13 mouse cellular contexts compared by ENCODE assay signal in genomic region chr10:42521315-42521981, GRCm38 (mm10). TPM values are rescaled to one million over a fixed set of nuclear protein-coding genes. Genes with fewer than 3 reads are reported as not detected.
A peak's percentile ranks its signal among the peaks of the same experiment; 100 is the strongest.
DNase-seq lines count a peak whose midpoint lies in the region; ATAC-seq and TF ChIP-seq lines count a peak whose summit lies in the region.
"Had no signal": no experiment of that assay in that cellular context is flagged by ENCODE, and none has a peak within 500 bp of the region (broad histone marks: within the 10 kb centered on the region; RNA-seq: fewer than 3 reads in every experiment).

No protein-coding gene starts in this region.

- peaks cover 9% of the 10 kb centered on the region; the same call in 1 of the 2 replicates for H3K36me3 ChIP-seq in heart, postnatal 0 days (replicated peaks; ENCODE audit: control insufficient read depth, insufficient read depth, low read length)
- peaks cover 36% of the 10 kb centered on the region for H3K36me3 ChIP-seq in C2C12 (ENCODE audit: control insufficient read depth, insufficient read depth)
- H3K36me3 ChIP-seq in liver, embryonic 14.5 days (replicated peaks; ENCODE audit: control insufficient read depth, insufficient read depth, low read depth) = peaks cover 7% of the 10 kb centered on the region

- no peak for TF ChIP-seq EP300 in heart, postnatal 0 days (IDR thresholded peaks at IDR 0.05; ENCODE audit: low read depth)
- TF ChIP-seq EP300 in liver, embryonic 14.5 days (IDR thresholded peaks at IDR 0.05; ENCODE audit: low read depth) = no peak

- H3K79me2 ChIP-seq in C2C12 (ENCODE audit: control insufficient read depth, insufficient read depth) = peaks cover 90% of the 10 kb centered on the region

- H3K79me3 ChIP-seq in C2C12 (ENCODE audit: low read depth) = peaks cover 56% of the 10 kb centered on the region

- no peak overlapping the region for H3K9ac ChIP-seq in heart, postnatal 0 days (replicated peaks; ENCODE audit: low read depth, low read length)
- peak overlapping the region; percentile 31 for H3K9ac ChIP-seq in liver, embryonic 14.5 days (replicated peaks)
- H3K9ac ChIP-seq: embryonic facial prominence, embryonic 15.5 days; hindbrain, embryonic 14.5 days had no signal

- peak overlapping the region; percentile 26; the same call in 1 of the 2 replicates for H3K27ac ChIP-seq in heart, postnatal 0 days (ENCODE audit: low read depth)
- peak overlapping the region; percentile 78 for H3K27ac ChIP-seq in liver, embryonic 14.5 days
- no peak overlapping the region for H3K27ac ChIP-seq in gastrocnemius, adult 2 months
- H3K27ac ChIP-seq: embryonic facial prominence, embryonic 15.5 days; hindbrain, embryonic 14.5 days had no signal

- no peak overlapping the region for H3K4me3 ChIP-seq in heart, postnatal 0 days (ENCODE audit: low read depth, low read length)
- H3K4me3 ChIP-seq in C2C12 (ENCODE audit: insufficient read depth, poor library complexity, severe bottlenecking) = no peak overlapping the region
- no peak overlapping the region for H3K4me3 ChIP-seq in liver, embryonic 14.5 days (ENCODE audit: insufficient read depth in 1 of 2, low read depth in 2 of 2, low read length in 2 of 2)
- no peak overlapping the region for H3K4me3 ChIP-seq in gastrocnemius, adult 2 months
- H3K4me3 ChIP-seq: embryonic facial prominence, embryonic 15.5 days had no signal

- WGBS in heart, postnatal 0 days = 12% methylated on average over 4 of the region's 5 CpGs
- WGBS in liver, embryonic 14.5 days (ENCODE audit: insufficient replicate concordance) = 12% methylated on average over 5 of the region's 5 CpGs

- peaks cover 7% of the 10 kb centered on the region; the same call in 1 of the 2 replicates for H3K4me1 ChIP-seq in heart, postnatal 0 days (ENCODE audit: control insufficient read depth, insufficient read depth)
- peaks cover 60 to 62% of the 10 kb centered on the region in 2 experiments for H3K4me1 ChIP-seq in liver, embryonic 14.5 days (replicated peaks; ENCODE audit: control insufficient read depth in 2 of 2, insufficient read depth in 2 of 2, low read length in 1 of 2)

- no peaks in the 10 kb centered on the region for H3K27me3 ChIP-seq in heart, postnatal 0 days (ENCODE audit: control insufficient read depth, insufficient read depth, low read length)
- H3K27me3 ChIP-seq in C2C12 (ENCODE audit: control insufficient read depth, insufficient read depth, insufficient read length) = no peaks in the 10 kb centered on the region
- no peaks in the 10 kb centered on the region for H3K27me3 ChIP-seq in liver, embryonic 14.5 days (ENCODE audit: control insufficient read depth, insufficient read depth, low read length)
- H3K27me3 ChIP-seq: embryonic facial prominence, embryonic 15.5 days; Patski had no signal

- DNase-seq in heart, postnatal 0 days (ENCODE audit: low spot score) = peak; percentile 61
- DNase-seq in heart, adult 18-20 months = no peak
- peak; percentile 51 for DNase-seq in MN1 (ENCODE audit: low spot score)
- no peak for DNase-seq in liver, embryonic 14.5 days (ENCODE audit: low read depth in 3 of 3, low spot score in 3 of 3)
- DNase-seq in gastrocnemius, adult 2 months = no peak
- no peak for DNase-seq in urinary bladder, postnatal 25 days (ENCODE audit: low spot score)
- DNase-seq: cerebellum, adult 9-11 months; left cerebral cortex, postnatal 4 days; midbrain, embryonic 14.5 days had no signal

- no peaks in the 10 kb centered on the region for H3K9me3 ChIP-seq in heart, postnatal 0 days (replicated peaks; ENCODE audit: control insufficient read depth, low read length)
- H3K9me3 ChIP-seq in liver, embryonic 14.5 days (ENCODE audit: control insufficient read depth, low read length) = no peaks in the 10 kb centered on the region
- H3K9me3 ChIP-seq: embryonic facial prominence, embryonic 15.5 days had no signal

- intact Hi-C loops in gastrocnemius, adult 2 months (cut with DNase I) = no loop called here

- no peak overlapping the region for H3ac ChIP-seq in C2C12 (ENCODE audit: control insufficient read depth, insufficient read length, low read depth)

- peak; percentile 79 for ATAC-seq in heart, postnatal 0 days (ENCODE audit: insufficient read depth, low read depth)
- ATAC-seq in liver, embryonic 14.5 days (ENCODE audit: insufficient read depth) = peak; percentile 59; the same call in 1 of the 2 replicates
- ATAC-seq: Patski had no signal

- no peak for TF ChIP-seq CTCF in heart, postnatal 0 days (IDR thresholded peaks at IDR 0.05; ENCODE audit: low read depth)
- TF ChIP-seq CTCF in C2C12 (IDR thresholded peaks at IDR 0.05; ENCODE audit: control insufficient read depth, insufficient read depth, insufficient read length) = no peak
- no peak for TF ChIP-seq CTCF in liver, embryonic 14.5 days (IDR thresholded peaks at IDR 0.05; ENCODE audit: low read depth)
- no peak for TF ChIP-seq CTCF in gastrocnemius, adult 2 months (IDR thresholded peaks at IDR 0.05)

- H3K4me2 ChIP-seq in heart, postnatal 0 days (ENCODE audit: low read depth, low read length) = no peak overlapping the region
- H3K4me2 ChIP-seq in liver, embryonic 14.5 days (ENCODE audit: low read depth) = peak overlapping the region; percentile 11; the same call in 1 of the 2 replicates
- H3K4me2 ChIP-seq: embryonic facial prominence, embryonic 15.5 days; hindbrain, embryonic 14.5 days had no signal

TF ChIP-seq in C2C12, 6 proteins besides CTCF, POLR2A, EP300 and RAD21:
- TF ChIP-seq MYOD1 (IDR thresholded peaks at IDR 0.05; ENCODE audit: control insufficient read depth, insufficient read length, low read depth) (no peak), MYOG (IDR thresholded peaks at IDR 0.05; ENCODE audit: control insufficient read depth, extremely low read depth, insufficient read length) (no peak), USF1 (IDR thresholded peaks at IDR 0.05; ENCODE audit: low read depth) (peak; percentile 63)
TF ChIP-seq in C2C12: peak in this region for 1.

RNA-seq across cellular contexts. Expression of gene Snx3, which starts 19.6 kb away (rescaled TPM):
- total RNA-seq in heart, postnatal 0 days (2014; rRNA removed; ENCODE audit: low replicate concordance) = 123 and 125 TPM in 2 replicates
- polyA plus RNA-seq in heart, postnatal 0 days (2015; fragmentation: Nextera tagmentation; extraction: Ambion mirVana) = 285 and 299 TPM in 2 replicates
- 100 to 1,000 TPM; 173 to 184 TPM for total RNA-seq in heart, adult 18-20 months (2021)
- polyA plus RNA-seq in C2C12 (2012; fragmentation: generic; extraction: Trizol) = 174 TPM
- polyA plus RNA-seq in liver, embryonic 14.5 days (2012; rRNA removed) = 183 and 186 TPM in 2 replicates
- polyA plus RNA-seq in liver, embryonic 14.5 days (2014; fragmentation: Nextera tagmentation; extraction: Ambion mirVana) = 208 and 230 TPM in 2 replicates
- 100 to 1,000 TPM; 165 to 166 TPM for total RNA-seq in gastrocnemius, adult 2 months (2021)

RNA-seq across cellular contexts. Expression of gene Afg1l, which starts 43.1 kb away (rescaled TPM):
- total RNA-seq in heart, postnatal 0 days (2014; rRNA removed; ENCODE audit: low replicate concordance) = 23.6 and 24.7 TPM in 2 replicates
- 21.8 and 23.2 TPM in 2 replicates for polyA plus RNA-seq in heart, postnatal 0 days (2015; fragmentation: Nextera tagmentation; extraction: Ambion mirVana)
- total RNA-seq in heart, adult 18-20 months (2021) = 10 to 100 TPM; 31.8 to 32.7 TPM
- polyA plus RNA-seq in C2C12 (2012; fragmentation: generic; extraction: Trizol) = 4.7 TPM
- polyA plus RNA-seq in liver, embryonic 14.5 days (2012; rRNA removed) = 1.2 and 1.8 TPM in 2 replicates
- polyA plus RNA-seq in liver, embryonic 14.5 days (2014; fragmentation: Nextera tagmentation; extraction: Ambion mirVana) = 2.2 and 3.0 TPM in 2 replicates
- total RNA-seq in gastrocnemius, adult 2 months (2021) = 10 to 100 TPM in 1 of 2 experiments, 1 to 10 TPM in 1; 8.7 to 12.6 TPM

Comparison
In these comparisons a context has a peak if more than half of its experiments do, and no peak if none do; other contexts are left out.
1. DNase-seq: peak in heart, postnatal 0 days (single experiment) and MN1 (single experiment); none in heart, adult 18-20 months (0 of 2), liver, embryonic 14.5 days (0 of 3), gastrocnemius, adult 2 months (single experiment) and urinary bladder, postnatal 25 days (single experiment).